Mouse (Mus musculus) forebrain, embryonic 13.5 days (tissue): ENCODE measurements at regions not wholly inside any gene's neighbourhood (a gene's known extent, or its start where the extent isn't known, plus 50 kb on each side); places are given as distances from the start of the nearest gene placed in this dataset.

Experiments
- ATAC-seq: fragments of 200-750 bp; cut with Nextera tagmentation; 2 replicates; pipeline ENCODE4 v1.8.0; 2017
- H3K27ac ChIP-seq: fragments of 300-500 bp; sonication (generic); 2 replicates; pipeline ENCODE4 v1.5.1; 2015; ENCODE audit warnings: inconsistent platforms, mild to moderate bottlenecking, moderate library complexity
- H3K27me3 ChIP-seq: fragments of 300-500 bp; sonication (generic); 2 replicates; pipeline ENCODE4 v1.6.1; 2015; ENCODE audit warnings: mild to moderate bottlenecking, inconsistent platforms
- H3K36me3 ChIP-seq: fragments of 300-500 bp; sonication (generic); 2 replicates; pipeline ENCODE4 v1.6.1; 2015; ENCODE audit warnings: mild to moderate bottlenecking, inconsistent platforms; ENCODE audit not compliant: poor library complexity, severe bottlenecking
- H3K4me1 ChIP-seq: fragments of 300-500 bp; sonication (generic); 2 replicates; pipeline ENCODE4 v1.6.1; 2015; ENCODE audit warnings: inconsistent platforms
- H3K4me2 ChIP-seq: fragments of 300-500 bp; sonication (generic); 2 replicates; pipeline ENCODE4 v1.6.1; 2015; ENCODE audit warnings: inconsistent platforms, mild to moderate bottlenecking, moderate library complexity
- H3K4me3 ChIP-seq: fragments of 300-500 bp; sonication (generic); 2 replicates; pipeline ENCODE4 v1.5.1; 2015; ENCODE audit warnings: mild to moderate bottlenecking, inconsistent platforms
- H3K9ac ChIP-seq: fragments of 300-500 bp; sonication (generic); 2 replicates; pipeline ENCODE4 v1.6.1; 2015; ENCODE audit warnings: mild to moderate bottlenecking, inconsistent platforms
- H3K9me3 ChIP-seq: fragments of 300-500 bp; sonication (generic); replicated peaks from 2 replicates; pipeline ENCODE4 v1.6.1; 2016; ENCODE audit warnings: inconsistent platforms
- WGBS: fragments of 180-500 bp; shearing (Covaris S2); methylation state at CpG from one replicate; pipeline ENCODE4 v1.1.7; 2015; 5-methylcytosine and 5-hydroxymethylcytosine counted together

DNA sequence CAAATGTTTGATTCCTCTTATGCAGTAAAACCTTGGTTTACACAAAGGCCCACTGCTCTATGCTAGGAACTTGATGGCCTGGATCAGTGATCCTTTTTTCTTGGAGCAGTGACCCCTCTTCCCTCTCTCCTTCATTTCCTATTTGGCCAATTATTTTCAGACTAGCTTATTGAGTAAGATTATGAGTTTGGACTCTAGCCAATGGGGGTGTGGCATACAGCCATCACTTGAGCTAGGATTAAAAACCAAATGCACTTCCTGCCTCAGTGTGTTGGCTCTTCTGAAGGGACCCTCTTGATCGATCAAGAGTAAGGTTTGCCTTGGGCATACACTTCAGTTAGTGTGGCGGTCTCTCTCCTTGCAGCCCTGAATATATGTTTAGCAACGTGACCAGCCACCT, 1172.6 kb upstream of the Gulo start:
- Histone ChIP-seq H3K4me3 (no peak overlapping the region), H3K4me2 (no peak overlapping the region)
- WGBS: 64% methylated on average over 3 of the region's 3 CpGs

DNA sequence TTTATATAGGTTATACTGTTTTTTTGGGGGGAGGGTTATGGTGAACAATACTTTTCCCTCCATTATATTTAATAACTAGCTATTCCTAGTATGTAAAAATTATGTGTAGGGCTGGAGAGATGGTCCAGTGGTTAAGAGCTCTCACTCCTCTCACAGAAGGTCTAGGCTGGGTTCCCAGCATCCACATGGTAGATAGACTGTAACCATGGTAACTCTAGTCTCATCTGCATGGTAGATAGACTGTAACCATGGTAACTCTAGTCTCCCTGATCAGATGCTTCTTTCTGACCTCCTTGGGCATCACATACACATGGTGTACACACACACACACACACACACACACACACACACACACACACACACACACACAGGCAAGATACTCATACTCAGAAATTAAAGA, 1170.5 kb upstream of the Gulo start:
- H3K36me3 ChIP-seq: no peaks in the 10 kb centered on the region
- peak; percentile 88 for ATAC-seq
- peaks cover 16% of the 10 kb centered on the region for H3K4me1 ChIP-seq
- H3K9me3 ChIP-seq: no peaks in the 10 kb centered on the region
- no peaks in the 10 kb centered on the region for H3K27me3 ChIP-seq
- H3K4me2 ChIP-seq: no peak overlapping the region
- H3K9ac ChIP-seq: no peak overlapping the region
- H3K27ac ChIP-seq: no peak overlapping the region
- no peak overlapping the region for H3K4me3 ChIP-seq

More for the DNA sequence above, 1172.6 kb upstream of the Gulo start:
- no peak for ATAC-seq
- Histone ChIP-seq H3K27ac (no peak overlapping the region), H3K9me3 (no peaks in the 10 kb centered on the region), H3K36me3 (no peaks in the 10 kb centered on the region), H3K27me3 (no peaks in the 10 kb centered on the region), H3K4me1 (peaks cover 16% of the 10 kb centered on the region), H3K9ac (no peak overlapping the region)

DNA sequence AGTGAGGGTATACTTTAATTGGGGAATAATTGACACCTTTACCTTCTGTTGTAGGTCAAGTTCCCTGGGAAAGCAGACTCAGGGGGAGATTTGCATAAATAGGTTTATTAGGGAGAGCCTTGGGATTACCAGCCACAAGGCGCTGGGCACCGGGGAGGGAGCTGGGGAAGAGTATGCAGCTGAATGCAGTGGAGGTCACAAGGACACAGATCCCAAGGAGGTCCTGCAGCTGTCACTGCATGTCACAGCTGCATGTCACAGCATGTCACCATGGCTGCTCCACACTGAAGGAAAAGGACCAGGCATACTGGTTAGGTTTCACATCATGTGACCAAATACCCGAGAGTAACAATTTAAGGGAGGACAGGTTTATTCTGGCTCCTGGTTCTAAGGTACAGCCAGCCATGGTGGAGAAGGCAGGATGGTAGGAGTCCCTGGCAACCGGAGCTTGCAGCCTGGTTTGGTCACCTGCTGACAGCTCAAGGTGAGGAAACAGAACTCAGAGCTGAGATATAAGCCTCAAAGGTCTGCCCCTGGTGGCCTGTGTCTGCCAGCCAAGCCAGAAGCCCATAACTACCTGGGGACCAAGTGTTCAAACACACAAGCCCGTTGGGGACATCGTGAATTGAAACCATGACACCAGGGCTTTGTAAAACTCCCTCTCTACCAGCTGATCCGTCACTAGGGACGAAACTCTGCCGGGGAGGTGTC, 1169.5 kb upstream of the Gulo start:
- H3K36me3 ChIP-seq: no peaks in the 10 kb centered on the region
- H3K4me3 ChIP-seq: no peak overlapping the region
- no peak for ATAC-seq
- no peak overlapping the region for H3K9ac ChIP-seq
- H3K4me1 ChIP-seq: peaks cover 16% of the 10 kb centered on the region
- no peaks in the 10 kb centered on the region for H3K9me3 ChIP-seq
- WGBS: 54% methylated on average over 9 of the region's 9 CpGs
- no peak overlapping the region for H3K4me2 ChIP-seq
- H3K27ac ChIP-seq: no peak overlapping the region
- no peaks in the 10 kb centered on the region for H3K27me3 ChIP-seq

DNA sequence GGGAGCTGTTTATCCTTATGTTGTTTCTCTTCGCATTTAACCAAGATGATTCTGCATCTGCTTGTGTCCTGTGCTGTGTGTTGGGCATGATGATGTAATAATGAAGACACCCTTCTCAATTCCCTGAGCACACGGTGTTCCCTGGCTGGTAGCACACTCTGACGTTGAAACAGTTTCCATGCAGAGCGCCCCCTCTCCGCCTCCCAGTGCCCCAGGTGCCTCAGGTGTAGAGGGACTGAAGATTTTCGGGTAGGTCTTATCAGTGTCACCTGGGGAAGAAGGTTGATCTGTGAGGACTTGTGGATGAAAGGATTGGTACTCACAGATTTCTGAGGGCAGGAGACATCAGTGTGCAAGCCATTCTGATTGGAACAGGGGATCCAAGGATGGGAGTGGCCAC, 1167.7 kb upstream of the Gulo start:
- Histone ChIP-seq H3K4me2 (no peak overlapping the region), H3K9ac (no peak overlapping the region), H3K4me3 (no peak overlapping the region), H3K36me3 (no peaks in the 10 kb centered on the region), H3K27me3 (no peaks in the 10 kb centered on the region), H3K9me3 (no peaks in the 10 kb centered on the region), H3K4me1 (peaks cover 13% of the 10 kb centered on the region), H3K27ac (no peak overlapping the region)
- ATAC-seq: no peak
- WGBS: 74% methylated on average over 6 of the region's 6 CpGs

DNA sequence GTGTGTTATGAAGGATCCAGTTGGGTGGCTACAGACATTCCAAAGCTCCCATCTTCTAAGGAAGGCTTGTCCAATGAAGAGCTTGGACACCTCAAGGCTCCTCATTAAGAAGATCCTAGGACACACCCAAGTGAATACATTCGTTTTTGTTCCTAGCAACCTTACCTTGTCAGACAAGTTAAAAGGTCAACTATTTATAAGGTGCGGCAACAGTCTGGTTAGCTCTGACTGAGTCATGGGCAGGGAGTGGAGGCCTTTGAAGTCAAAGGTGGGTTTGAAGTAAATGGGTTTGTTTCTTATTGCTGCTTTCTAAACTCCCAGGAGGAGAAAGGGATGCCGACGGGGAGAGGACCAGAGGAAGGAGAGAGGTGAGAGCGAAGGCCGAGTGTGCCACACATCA, 1167.1 kb upstream of the Gulo start:
- no peak for ATAC-seq
- 91% methylated on average over 6 of the region's 6 CpGs for WGBS
- no peaks in the 10 kb centered on the region for H3K27me3 ChIP-seq
- H3K27ac ChIP-seq: no peak overlapping the region
- peaks cover 10% of the 10 kb centered on the region for H3K4me1 ChIP-seq
- H3K36me3 ChIP-seq: no peaks in the 10 kb centered on the region
- H3K4me2 ChIP-seq: no peak overlapping the region
- no peak overlapping the region for H3K9ac ChIP-seq
- no peaks in the 10 kb centered on the region for H3K9me3 ChIP-seq
- H3K4me3 ChIP-seq: no peak overlapping the region

DNA sequence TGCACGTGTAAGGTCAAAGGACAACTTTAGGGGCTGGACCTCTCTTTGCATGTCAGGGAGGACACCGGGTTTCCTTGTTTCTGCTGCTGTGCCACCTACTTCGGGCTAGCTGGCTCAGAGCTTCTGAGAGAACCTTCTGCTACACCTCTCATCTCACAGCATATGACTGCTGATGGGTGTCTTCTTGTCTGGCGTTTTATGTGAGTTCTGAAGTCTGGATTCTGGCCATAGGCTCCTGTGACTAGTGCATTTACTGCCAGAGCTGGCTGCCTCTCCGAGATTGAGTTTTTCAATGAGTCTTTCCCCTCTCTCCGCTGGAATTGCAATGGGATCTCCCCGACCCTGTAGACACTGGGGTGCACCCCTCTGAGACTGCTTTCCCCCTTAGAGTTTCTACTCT, 1165.9 kb upstream of the Gulo start:
- WGBS: 83% methylated on average over 7 of the region's 7 CpGs

DNA sequence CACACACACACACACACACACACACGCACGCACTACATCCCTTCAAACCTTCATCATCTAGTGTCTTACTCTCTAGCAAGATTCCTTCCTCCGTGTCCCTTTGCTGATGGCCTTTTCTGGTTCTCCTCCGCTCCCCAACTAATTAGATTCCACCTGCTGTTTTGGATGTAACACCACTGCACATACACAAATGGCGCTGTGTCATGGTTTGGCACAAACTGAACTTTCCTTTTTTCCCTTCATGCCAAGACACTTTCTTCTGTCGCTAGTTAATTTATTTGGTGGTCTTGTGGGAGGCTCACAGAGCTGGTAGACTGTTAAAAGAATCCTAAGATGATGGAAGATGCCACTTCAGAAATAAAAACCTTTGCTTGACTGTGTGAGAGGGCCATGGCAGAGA, 1161.8 kb upstream of the Gulo start:
- no peak for ATAC-seq
- Histone ChIP-seq H3K27ac (no peak overlapping the region), H3K4me2 (no peak overlapping the region)

More for the DNA sequence above, 1165.9 kb upstream of the Gulo start:
- peaks cover 10% of the 10 kb centered on the region for H3K4me1 ChIP-seq
- ATAC-seq: no peak
- no peaks in the 10 kb centered on the region for H3K9me3 ChIP-seq
- no peak overlapping the region for H3K27ac ChIP-seq
- no peaks in the 10 kb centered on the region for H3K36me3 ChIP-seq
- H3K27me3 ChIP-seq: no peaks in the 10 kb centered on the region
- no peak overlapping the region for H3K4me2 ChIP-seq
- H3K9ac ChIP-seq: no peak overlapping the region
- H3K4me3 ChIP-seq: no peak overlapping the region

DNA sequence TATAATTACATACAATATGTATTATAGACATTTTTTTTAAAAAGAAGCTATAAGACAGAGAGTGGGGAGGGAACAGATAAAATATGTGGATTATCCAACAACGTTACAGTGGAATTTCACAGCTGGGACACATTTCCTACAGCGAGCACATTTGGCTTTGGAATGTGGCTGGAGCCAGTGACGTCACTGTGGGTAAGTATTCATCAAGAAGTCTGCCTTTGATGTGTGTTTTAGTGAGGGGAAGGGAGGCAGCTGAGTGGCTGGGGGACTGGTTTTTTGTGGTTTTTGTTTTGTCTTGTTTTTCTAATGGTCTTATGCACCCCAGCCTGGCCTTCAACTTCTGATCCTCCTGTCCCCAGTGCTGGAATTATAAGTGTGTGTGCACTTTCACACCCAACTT, 1161.2 kb upstream of the Gulo start:
- no peak overlapping the region for H3K9ac ChIP-seq
- H3K4me2 ChIP-seq: no peak overlapping the region
- H3K4me3 ChIP-seq: no peak overlapping the region
- ATAC-seq: no peak
- H3K4me1 ChIP-seq: peaks cover 7% of the 10 kb centered on the region; the same call in 1 of the 2 replicates
- H3K36me3 ChIP-seq: no peaks in the 10 kb centered on the region
- H3K27me3 ChIP-seq: no peaks in the 10 kb centered on the region
- H3K27ac ChIP-seq: no peak overlapping the region
- 53% methylated on average over 3 of the region's 3 CpGs for WGBS
- no peaks in the 10 kb centered on the region for H3K9me3 ChIP-seq

More for the DNA sequence above, 1161.8 kb upstream of the Gulo start:
- H3K9ac ChIP-seq: no peak overlapping the region
- no peaks in the 10 kb centered on the region for H3K36me3 ChIP-seq
- H3K4me1 ChIP-seq: peaks cover 7% of the 10 kb centered on the region; the same call in 1 of the 2 replicates
- H3K4me3 ChIP-seq: no peak overlapping the region
- H3K9me3 ChIP-seq: no peaks in the 10 kb centered on the region
- 65% methylated on average over 6 of the region's 6 CpGs for WGBS
- no peaks in the 10 kb centered on the region for H3K27me3 ChIP-seq

DNA sequence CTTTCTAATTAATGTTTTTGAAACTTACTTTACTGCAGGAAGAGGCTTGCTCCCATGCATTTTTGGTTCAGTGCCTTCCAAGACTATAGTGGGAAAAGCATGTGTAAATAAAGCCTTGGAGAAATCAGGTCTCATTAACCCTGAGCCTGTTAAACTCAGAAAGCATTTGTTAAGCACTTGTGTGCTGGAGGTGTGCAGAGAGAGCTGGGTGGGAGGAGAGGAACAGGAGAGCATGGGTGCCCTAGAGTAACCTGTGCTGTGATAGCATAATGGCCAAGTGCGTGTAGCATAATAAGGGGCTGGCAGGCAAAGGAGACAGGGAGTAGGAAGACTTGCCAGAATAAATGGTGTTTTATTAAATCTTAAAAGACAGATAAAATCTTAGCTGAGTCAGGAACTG, 1160.2 kb upstream of the Gulo start:
- H3K4me2 ChIP-seq: no peak overlapping the region
- WGBS: 56% methylated on average over 1 of the region's 1 CpGs
- no peak overlapping the region for H3K4me3 ChIP-seq
- H3K27ac ChIP-seq: no peak overlapping the region
- H3K9ac ChIP-seq: no peak overlapping the region
- H3K9me3 ChIP-seq: 0 out of 2 replicates have a peak, but pooled peaks cover 2% of the 10 kb centered on the region
- H3K27me3 ChIP-seq: no peaks in the 10 kb centered on the region
- H3K4me1 ChIP-seq: peaks cover 7% of the 10 kb centered on the region; the same call in 1 of the 2 replicates
- H3K36me3 ChIP-seq: no peaks in the 10 kb centered on the region
- no peak for ATAC-seq

DNA sequence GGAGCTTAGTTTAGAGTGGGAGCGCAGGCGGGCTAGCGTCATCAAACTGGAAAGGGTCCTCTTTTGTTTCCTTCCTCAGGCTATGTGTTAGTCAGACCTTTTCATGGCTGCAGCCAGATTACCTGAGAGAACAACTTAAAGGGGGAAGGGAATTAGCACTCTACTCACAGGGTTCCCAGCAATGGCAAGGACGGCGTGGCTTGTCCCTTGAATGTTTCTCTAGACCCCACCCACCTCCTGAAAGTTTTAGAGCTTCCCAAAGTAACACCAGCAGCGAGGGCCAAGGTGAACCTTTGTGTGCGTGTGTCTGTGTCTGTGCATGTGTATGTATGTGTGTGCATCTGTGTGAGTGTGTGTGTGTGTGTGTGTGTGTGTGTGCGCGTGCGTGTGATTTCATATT, 1151.0 kb upstream of the Gulo start:
- H3K4me2 ChIP-seq: no peak overlapping the region
- no peaks in the 10 kb centered on the region for H3K27me3 ChIP-seq
- 88% methylated on average over 10 of the region's 10 CpGs for WGBS
- H3K36me3 ChIP-seq: no peaks in the 10 kb centered on the region
- no peak overlapping the region for H3K9ac ChIP-seq
- no peak for ATAC-seq
- peaks cover 2% of the 10 kb centered on the region; the same call in 1 of the 2 replicates for H3K9me3 ChIP-seq
- H3K4me1 ChIP-seq: no peaks in the 10 kb centered on the region; the same call in 1 of the 2 replicates
- H3K27ac ChIP-seq: no peak overlapping the region
- H3K4me3 ChIP-seq: no peak overlapping the region

DNA sequence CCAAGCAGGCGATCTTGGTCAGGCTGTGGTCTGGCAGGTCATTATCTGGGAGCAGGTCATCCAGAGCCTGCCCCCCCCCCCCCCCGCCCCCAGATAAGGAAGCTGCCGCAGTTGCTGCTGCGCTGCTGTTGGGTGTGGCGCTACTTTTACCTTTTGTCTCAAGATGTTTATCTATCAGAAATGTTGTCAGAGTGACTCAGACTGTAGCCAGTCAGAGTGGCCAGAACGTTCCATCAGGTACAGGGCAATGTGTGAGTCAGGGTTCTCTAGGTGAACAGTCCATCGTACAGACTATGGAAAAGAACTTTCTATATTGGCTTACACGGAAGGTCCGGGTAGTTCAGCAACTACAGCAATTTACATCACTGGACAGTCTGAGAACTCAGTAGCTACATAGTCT, 1149.9 kb upstream of the Gulo start:
- Histone ChIP-seq H3K9me3 (no peaks in the 10 kb centered on the region; the same call in 1 of the 2 replicates), H3K9ac (no peak overlapping the region), H3K4me3 (no peak overlapping the region), H3K27me3 (no peaks in the 10 kb centered on the region), H3K36me3 (no peaks in the 10 kb centered on the region), H3K4me1 (peaks cover under 1% of the 10 kb centered on the region; the same call in 1 of the 2 replicates), H3K27ac (no peak overlapping the region), H3K4me2 (no peak overlapping the region)
- 87% methylated on average over 9 of the region's 9 CpGs for WGBS
- no peak for ATAC-seq

DNA sequence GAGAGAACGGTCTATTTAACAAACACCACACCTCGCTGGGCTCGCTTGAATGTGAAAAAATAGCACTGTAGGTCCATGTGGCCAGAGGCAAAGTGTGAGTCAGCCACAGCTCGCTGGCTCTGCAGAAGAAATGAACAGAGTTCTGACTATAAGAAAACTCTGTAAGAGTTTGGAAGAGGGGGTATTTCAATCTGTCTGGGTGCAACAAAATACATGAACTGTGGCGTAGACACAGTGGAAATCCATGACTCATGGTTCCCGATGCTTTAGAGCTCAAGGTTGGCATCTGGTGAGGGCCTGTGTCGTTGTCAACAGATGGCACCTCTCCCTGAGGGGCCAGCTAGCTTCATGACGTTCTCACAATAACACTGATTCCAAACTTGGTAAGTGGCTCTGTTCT, 1147.4 kb upstream of the Gulo start:
- 72% methylated on average over 8 of the region's 8 CpGs for WGBS
- no peaks in the 10 kb centered on the region for H3K9me3 ChIP-seq
- no peak overlapping the region for H3K4me2 ChIP-seq
- no peak for ATAC-seq
- H3K4me1 ChIP-seq: peaks cover 5% of the 10 kb centered on the region
- H3K27me3 ChIP-seq: no peaks in the 10 kb centered on the region
- H3K9ac ChIP-seq: no peak overlapping the region
- no peak overlapping the region for H3K27ac ChIP-seq
- H3K4me3 ChIP-seq: no peak overlapping the region
- H3K36me3 ChIP-seq: no peaks in the 10 kb centered on the region

DNA sequence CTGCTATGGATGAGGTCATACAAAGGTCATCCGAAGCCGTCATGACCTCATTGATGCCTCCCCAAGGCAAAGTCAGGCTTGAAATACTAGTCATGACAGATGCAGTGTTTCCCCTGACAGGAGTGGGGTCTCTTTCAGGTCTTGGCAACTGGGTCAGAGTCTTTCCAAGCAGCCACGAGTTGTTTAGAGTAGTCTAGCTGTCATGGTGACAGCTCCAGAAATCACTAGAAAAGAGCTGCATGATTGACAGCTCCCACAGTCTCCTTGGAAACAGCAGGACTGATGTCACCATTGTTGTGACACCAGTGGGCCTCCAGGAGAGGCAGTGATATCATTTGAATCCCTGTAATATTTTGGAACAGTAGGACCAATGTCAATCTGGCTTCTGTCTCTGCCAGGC, 1144.6 kb upstream of the Gulo start:
- ATAC-seq: no peak
- Histone ChIP-seq H3K36me3 (no peaks in the 10 kb centered on the region), H3K4me3 (no peak overlapping the region), H3K9me3 (no peaks in the 10 kb centered on the region), H3K4me1 (peaks cover 17% of the 10 kb centered on the region), H3K4me2 (no peak overlapping the region), H3K9ac (no peak overlapping the region), H3K27ac (no peak overlapping the region), H3K27me3 (no peaks in the 10 kb centered on the region)
- 57% methylated on average over 3 of the region's 3 CpGs for WGBS
